Mouse (Mus musculus) intestine, postnatal 0 days (tissue): Measurements from ENCODE around the gene 9930021J03Rik. TPM values are rescaled to one million over a fixed set of nuclear protein-coding genes. Genes with fewer than 3 reads are reported as not detected.

Experiments used
- ATAC-seq: fragments of 200-750 bp; cut with Nextera tagmentation; 2 replicates; pipeline ENCODE4 v1.8.0; 2017; ENCODE audit warnings: mild to moderate bottlenecking, moderate TSS enrichment, moderate library complexity
- H3K27ac ChIP-seq: fragments of 300-500 bp; sonication (generic); 2 replicates; pipeline ENCODE4 v1.5.1; 2014; ENCODE audit warnings: mild to moderate bottlenecking, low read depth, low read length, moderate library complexity
- H3K27me3 ChIP-seq: fragments of 300-500 bp; sonication (generic); replicated peaks from 2 replicates; pipeline ENCODE4 v1.6.1; 2014; ENCODE audit warnings: low read length, mixed read lengths; ENCODE audit not compliant: control insufficient read depth, insufficient read depth
- H3K36me3 ChIP-seq: fragments of 300-500 bp; sonication (generic); 2 replicates; pipeline ENCODE4 v1.6.1; 2014; ENCODE audit warnings: mild to moderate bottlenecking, moderate library complexity; ENCODE audit not compliant: control insufficient read depth, insufficient read depth
- H3K4me1 ChIP-seq: fragments of 300-500 bp; sonication (generic); replicated peaks from 2 replicates; pipeline ENCODE4 v1.6.1; 2014; ENCODE audit warnings: antibody characterized with exemption, low read length, mixed read lengths; ENCODE audit not compliant: control insufficient read depth, insufficient read depth
- H3K4me2 ChIP-seq: fragments of 300-500 bp; sonication (generic); replicated peaks from 2 replicates; pipeline ENCODE4 v1.6.1; 2014; ENCODE audit warnings: low read depth, mild to moderate bottlenecking, moderate library complexity
- H3K4me3 ChIP-seq: fragments of 300-500 bp; sonication (generic); 2 replicates; pipeline ENCODE4 v1.5.1; 2014; ENCODE audit warnings: low read depth, low read length
- H3K9ac ChIP-seq: fragments of 300-500 bp; sonication (generic); 2 replicates; pipeline ENCODE4 v1.6.1; 2014; ENCODE audit warnings: mild to moderate bottlenecking, low read depth, low read length
- H3K9me3 ChIP-seq: fragments of 300-500 bp; sonication (generic); 2 replicates; pipeline ENCODE4 v1.6.1; 2016; ENCODE audit warnings: mixed run types; ENCODE audit not compliant: control insufficient read depth
- CTCF ChIP-seq: sonication (generic); IDR thresholded peaks from 2 replicates; pipeline ENCODE4 v1.5.1; 2016; ENCODE audit warnings: low read depth, mild to moderate bottlenecking, control low read depth, antibody characterized with exemption, moderate library complexity
- WGBS: fragments of 180-500 bp; shearing (Covaris S2); extraction: QIAGEN DNeasy Blood & Tissue Kit; methylation state at CpG from one replicate; pipeline ENCODE4 v1.1.7; 2014; 5-methylcytosine and 5-hydroxymethylcytosine counted together
- polyA plus RNA-seq: library from polyadenylated mRNA; unstranded; fragments of >200 nt; fragmentation: Nextera tagmentation; extraction: Ambion mirVana; gene quantifications from 2 replicates; pipeline ENCODE4 v1.2.1, GENCODE M21; 2015

9930021J03Rik gene
- polyA plus RNA-seq, 1 experiment from 2014 or later: 3.4 TPM

DNA sequence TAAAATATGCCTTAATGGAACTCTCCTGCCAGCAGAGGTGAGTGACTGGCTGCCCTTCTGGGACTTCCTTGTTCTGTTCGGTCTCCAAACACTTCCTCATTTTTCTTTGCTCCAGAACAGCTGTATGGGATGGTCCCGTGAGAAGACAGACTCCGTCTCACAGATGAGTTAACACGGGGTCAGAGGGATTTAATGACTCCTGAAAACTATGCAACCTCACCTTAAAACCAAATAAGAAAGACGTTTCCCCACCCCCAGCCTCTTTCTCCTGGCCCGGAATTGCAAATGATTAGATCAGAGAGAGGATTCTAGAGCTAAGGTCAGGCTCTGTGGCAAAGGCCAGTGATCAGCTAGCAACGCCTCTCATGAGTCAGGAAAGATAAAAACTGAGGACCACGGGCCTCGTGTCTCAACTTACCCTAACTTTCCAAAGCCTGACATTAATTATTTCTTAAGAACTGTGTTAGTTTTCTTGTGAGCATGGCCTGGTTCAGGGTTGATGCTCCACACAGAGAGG lies 130.2 kb downstream of the 9930021J03Rik start:
- H3K27ac ChIP-seq: peak overlapping the region; percentile 63
- no peak overlapping the region for H3K4me3 ChIP-seq

GRCm38 (mm10) chr19:29674946-29675345 lies 130.8 kb downstream of the 9930021J03Rik start:
- Histone ChIP-seq H3K27me3 (no peaks in the 10 kb centered on the region), H3K4me3 (no peak overlapping the region)

More for the DNA sequence above, 130.2 kb downstream of the 9930021J03Rik start:
- Histone ChIP-seq H3K4me2 (peak overlapping the region; percentile 30; the same call in 1 of the 2 replicates), H3K27me3 (no peaks in the 10 kb centered on the region), H3K4me1 (no peaks in the 10 kb centered on the region), H3K9me3 (no peaks in the 10 kb centered on the region), H3K9ac (no peak overlapping the region), H3K36me3 (no peaks in the 10 kb centered on the region)
- peak; percentile 65 for ATAC-seq
- 22% methylated on average over 9 of the region's 9 CpGs for WGBS
- TF ChIP-seq CTCF: no peak

DNA sequence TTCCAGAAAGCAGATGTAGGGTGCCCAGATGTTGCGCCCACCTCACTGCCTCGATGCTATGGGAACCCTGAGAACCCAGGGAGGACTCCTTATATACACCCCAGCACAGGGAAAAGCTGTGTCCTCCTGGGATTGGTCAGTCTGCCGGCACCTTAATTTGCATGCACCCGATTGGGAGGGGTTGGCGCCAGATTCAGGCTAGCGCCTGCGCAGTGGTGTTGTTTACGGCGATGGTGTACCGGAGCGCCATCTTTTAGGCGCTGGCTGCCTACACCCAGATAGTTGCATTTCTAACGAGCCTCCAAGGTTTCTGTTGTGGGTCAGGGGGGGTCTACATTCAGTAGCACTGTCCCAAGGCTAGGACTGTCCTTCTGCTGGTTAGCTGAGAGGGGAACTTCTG lies 133.1 kb downstream of the 9930021J03Rik start:
- H3K27ac ChIP-seq: no peak overlapping the region
- H3K27me3 ChIP-seq: no peaks in the 10 kb centered on the region
- H3K36me3 ChIP-seq: no peaks in the 10 kb centered on the region
- no peaks in the 10 kb centered on the region for H3K4me1 ChIP-seq
- no peak for TF ChIP-seq CTCF
- no peaks in the 10 kb centered on the region for H3K9me3 ChIP-seq
- H3K4me3 ChIP-seq: no peak overlapping the region
- no peak overlapping the region for H3K9ac ChIP-seq
- 96% methylated on average over 13 of the region's 13 CpGs for WGBS
- H3K4me2 ChIP-seq: no peak overlapping the region
- ATAC-seq: no peak

More at GRCm38 (mm10) chr19:29674946-29675345, 130.8 kb downstream of the 9930021J03Rik start:
- TF ChIP-seq CTCF: no peak
- Histone ChIP-seq H3K4me2 (no peak overlapping the region), H3K9ac (no peak overlapping the region), H3K9me3 (no peaks in the 10 kb centered on the region), H3K36me3 (no peaks in the 10 kb centered on the region), H3K27ac (peak overlapping the region; percentile 63; the same call in 1 of the 2 replicates), H3K4me1 (no peaks in the 10 kb centered on the region)
- 86% methylated on average over 7 of the region's 7 CpGs for WGBS
- no peak for ATAC-seq

DNA sequence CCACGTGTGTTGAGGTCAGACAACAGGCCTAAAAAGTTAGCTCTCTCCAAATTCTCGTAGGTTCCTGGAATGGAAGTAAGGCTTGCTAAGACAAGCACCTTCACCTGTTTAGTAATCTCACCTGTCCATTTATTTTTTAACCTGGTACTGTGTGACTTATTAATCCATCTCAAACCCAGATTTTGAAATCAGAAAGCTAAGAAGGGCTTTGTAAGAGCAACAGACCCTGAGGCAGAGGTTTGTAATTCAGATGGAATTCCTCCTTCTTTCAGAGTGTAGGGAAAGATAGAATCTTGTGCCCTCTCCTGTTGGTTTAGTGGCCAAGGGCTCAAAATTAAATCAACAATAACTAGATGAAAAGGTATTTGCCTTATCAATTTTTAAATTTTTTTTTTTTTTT lies 134.6 kb downstream of the 9930021J03Rik start:
- WGBS: 92% methylated on average over 2 of the region's 2 CpGs
- no peak overlapping the region for H3K27ac ChIP-seq
- H3K4me3 ChIP-seq: no peak overlapping the region
- no peaks in the 10 kb centered on the region for H3K4me1 ChIP-seq
- no peaks in the 10 kb centered on the region for H3K9me3 ChIP-seq
- no peak overlapping the region for H3K9ac ChIP-seq
- H3K36me3 ChIP-seq: no peaks in the 10 kb centered on the region
- no peak overlapping the region for H3K4me2 ChIP-seq
- H3K27me3 ChIP-seq: no peaks in the 10 kb centered on the region
- ATAC-seq: no peak
- no peak for TF ChIP-seq CTCF

DNA sequence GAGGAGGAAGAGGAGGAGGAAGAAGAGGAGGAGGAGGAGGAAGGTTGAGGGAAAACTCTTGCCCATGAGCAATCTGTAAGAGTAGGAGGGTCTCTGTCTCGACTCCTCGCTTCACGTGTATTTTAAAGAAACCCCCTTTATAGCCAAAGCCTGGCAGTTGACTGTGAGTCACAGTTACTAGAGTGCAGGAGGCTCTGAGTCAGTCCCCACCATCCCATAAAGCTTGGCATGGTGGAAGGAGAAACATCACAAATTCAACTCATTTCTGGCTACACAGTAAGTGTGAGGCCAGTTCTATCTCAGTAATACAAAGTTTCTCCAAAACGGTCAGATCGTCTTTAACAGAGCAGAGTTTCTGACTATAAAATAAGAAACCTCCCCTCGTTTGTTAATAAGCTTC lies 135.5 kb downstream of the 9930021J03Rik start:
- H3K9me3 ChIP-seq: no peaks in the 10 kb centered on the region
- H3K27ac ChIP-seq: no peak overlapping the region
- H3K4me2 ChIP-seq: no peak overlapping the region
- no peak for ATAC-seq
- no peak overlapping the region for H3K9ac ChIP-seq
- no peak for TF ChIP-seq CTCF
- H3K4me1 ChIP-seq: no peaks in the 10 kb centered on the region
- 90% methylated on average over 6 of the region's 6 CpGs for WGBS
- no peak overlapping the region for H3K4me3 ChIP-seq
- H3K36me3 ChIP-seq: no peaks in the 10 kb centered on the region
- H3K27me3 ChIP-seq: no peaks in the 10 kb centered on the region

DNA sequence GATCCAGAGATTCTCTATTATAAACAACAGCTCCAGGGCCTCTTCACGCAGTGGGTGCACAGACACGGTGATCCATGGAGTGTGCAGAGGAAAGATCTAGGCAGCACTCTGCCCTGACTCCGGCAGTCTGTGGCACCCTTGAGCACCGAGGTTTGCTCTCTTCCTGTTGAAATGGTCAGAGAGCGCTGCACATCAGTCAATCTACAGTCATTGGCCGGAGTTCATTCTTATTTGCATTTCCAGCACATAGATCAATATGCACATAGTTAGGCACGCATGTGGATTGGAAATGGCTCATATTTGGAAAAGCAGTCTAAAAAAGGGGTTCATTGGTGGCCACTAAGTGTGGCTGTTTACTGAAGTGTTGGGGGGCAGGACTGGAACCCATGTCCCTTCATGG lies 137.7 kb downstream of the 9930021J03Rik start:
- Histone ChIP-seq H3K4me1 (no peaks in the 10 kb centered on the region), H3K9ac (no peak overlapping the region), H3K9me3 (no peaks in the 10 kb centered on the region), H3K27ac (no peak overlapping the region), H3K27me3 (no peaks in the 10 kb centered on the region), H3K36me3 (no peaks in the 10 kb centered on the region), H3K4me2 (no peak overlapping the region), H3K4me3 (no peak overlapping the region)
- no peak for TF ChIP-seq CTCF
- whole genome bisulfite sequencing: 78% methylated on average over 7 of the region's 7 CpGs
- no peak for ATAC-seq
